Mouse (Mus musculus) heart, postnatal 0 days (tissue): ENCODE measurements at regions not wholly inside any gene's neighbourhood (a gene's known extent, or its start where the extent isn't known, plus 50 kb on each side); places are given as distances from the start of the nearest gene placed in this dataset.

Experiments
- ATAC-seq: fragments of 200-750 bp; cut with Nextera tagmentation; 2 replicates; pipeline ENCODE4 v1.8.0; 2017; ENCODE audit warnings: low read depth, moderate number of reproducible peaks, moderate library complexity; ENCODE audit not compliant: insufficient read depth
- DNase-seq: peaks from one replicate; pipeline ENCODE4 v3.0.0-alpha.2; 2016; ENCODE audit warnings: low spot score
- H3K27ac ChIP-seq: fragments of 300-500 bp; sonication (generic); 2 replicates; pipeline ENCODE4 v1.5.1; 2014; ENCODE audit warnings: low read depth, mild to moderate bottlenecking
- H3K27me3 ChIP-seq: fragments of 300-500 bp; sonication (generic); 2 replicates; pipeline ENCODE4 v1.6.1; 2014; ENCODE audit warnings: low read length, mixed read lengths; ENCODE audit not compliant: control insufficient read depth, insufficient read depth
- H3K36me3 ChIP-seq: fragments of 300-500 bp; sonication (generic); replicated peaks from 2 replicates; pipeline ENCODE4 v1.6.1; 2014; ENCODE audit warnings: low read length, mixed read lengths; ENCODE audit not compliant: control insufficient read depth, insufficient read depth
- H3K4me1 ChIP-seq: fragments of 300-500 bp; sonication (generic); 2 replicates; pipeline ENCODE4 v1.6.1; 2014; ENCODE audit warnings: antibody characterized with exemption; ENCODE audit not compliant: control insufficient read depth, insufficient read depth
- H3K4me2 ChIP-seq: fragments of 300-500 bp; sonication (generic); 2 replicates; pipeline ENCODE4 v1.6.1; 2014; ENCODE audit warnings: low read depth, mild to moderate bottlenecking, low read length, moderate library complexity
- H3K4me3 ChIP-seq: fragments of 300-500 bp; sonication (generic); 2 replicates; pipeline ENCODE4 v1.5.1; 2014; ENCODE audit warnings: low read depth, low read length
- H3K9ac ChIP-seq: fragments of 300-500 bp; sonication (generic); replicated peaks from 2 replicates; pipeline ENCODE4 v1.6.1; 2014; ENCODE audit warnings: low read depth, low read length, mixed read lengths
- H3K9me3 ChIP-seq: fragments of 300-500 bp; sonication (generic); replicated peaks from 2 replicates; pipeline ENCODE4 v1.6.1; 2016; ENCODE audit warnings: low read length; ENCODE audit not compliant: control insufficient read depth
- CTCF ChIP-seq: IDR thresholded peaks from 2 replicates; pipeline ENCODE4 v1.5.1; 2016; ENCODE audit warnings: antibody characterized with exemption, control low read depth, low read depth
- EP300 ChIP-seq: IDR thresholded peaks from 2 replicates; pipeline ENCODE4 v1.6.1; 2016; ENCODE audit warnings: antibody characterized with exemption, low read depth
- WGBS: fragments of 180-500 bp; shearing (Covaris S2); extraction: QIAGEN DNeasy Blood & Tissue Kit; methylation state at CpG from one replicate; pipeline ENCODE4 v1.1.7; 2014; 5-methylcytosine and 5-hydroxymethylcytosine counted together

- Histone ChIP-seq H3K9ac (no peak overlapping the region), H3K4me3 (no peak overlapping the region), H3K27ac (no peak overlapping the region), H3K27me3 (no peaks in the 10 kb centered on the region), H3K4me1 (no peaks in the 10 kb centered on the region), H3K36me3 (no peaks in the 10 kb centered on the region), H3K9me3 (no peaks in the 10 kb centered on the region), H3K4me2 (no peak overlapping the region)
- ATAC-seq, result no peak
- TF ChIP-seq EP300, result no peak
- TF ChIP-seq CTCF, result no peak
- DNase-seq, result no peak
- 77% methylated on average over 2 of the region's 2 CpGs for WGBS
These were observed 345.5 kb downstream of the Gpat3 start for GRCm38 (mm10) chr5:101190976-101191375.

GRCm38 (mm10) chr5:101173183-101173582, 327.7 kb downstream of the Gpat3 start:
- ATAC-seq, result no peak

DNA sequence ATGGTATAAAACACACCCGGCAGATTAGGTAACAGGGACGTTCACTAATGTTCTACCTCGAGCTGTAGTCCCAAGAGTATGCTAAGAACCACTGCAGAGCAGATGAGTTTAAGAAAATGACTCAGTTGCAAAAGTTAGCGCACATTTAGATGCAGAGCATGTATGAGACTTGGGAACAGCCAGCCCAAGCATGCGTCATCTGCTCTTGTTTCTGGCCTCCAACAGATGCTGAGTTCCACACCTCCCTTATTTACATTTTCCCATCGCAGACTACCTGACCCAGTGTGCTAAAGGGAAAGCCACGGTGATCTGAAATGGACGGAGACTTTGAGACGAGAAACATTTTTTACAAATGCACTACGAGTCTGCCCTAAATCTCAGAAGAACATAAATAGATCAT, 327.3 kb downstream of the Gpat3 start:
- Histone ChIP-seq H3K9ac (no peak overlapping the region), H3K27me3 (no peaks in the 10 kb centered on the region), H3K9me3 (no peaks in the 10 kb centered on the region), H3K4me2 (no peak overlapping the region), H3K4me3 (no peak overlapping the region), H3K36me3 (no peaks in the 10 kb centered on the region), H3K27ac (no peak overlapping the region), H3K4me1 (no peaks in the 10 kb centered on the region)
- DNase-seq (no peak), ATAC-seq (no peak)
- WGBS, result 71% methylated on average over 10 of the region's 10 CpGs
- TF ChIP-seq EP300 (no peak), CTCF (no peak)

More at GRCm38 (mm10) chr5:101173183-101173582, 327.7 kb downstream of the Gpat3 start:
- Histone ChIP-seq H3K4me1 (no peaks in the 10 kb centered on the region), H3K27me3 (no peaks in the 10 kb centered on the region), H3K4me2 (no peak overlapping the region), H3K9me3 (no peaks in the 10 kb centered on the region), H3K27ac (no peak overlapping the region), H3K9ac (no peak overlapping the region), H3K36me3 (no peaks in the 10 kb centered on the region), H3K4me3 (no peak overlapping the region)
- no peak for DNase-seq
- TF ChIP-seq CTCF, result no peak
- TF ChIP-seq EP300, result no peak
- 51% methylated on average over 9 of the region's 9 CpGs for WGBS

- TF ChIP-seq CTCF, result no peak
- no peak for TF ChIP-seq EP300
- ATAC-seq, result no peak
- Histone ChIP-seq H3K27ac (no peak overlapping the region), H3K9ac (no peak overlapping the region), H3K4me1 (no peaks in the 10 kb centered on the region), H3K4me2 (no peak overlapping the region), H3K9me3 (no peaks in the 10 kb centered on the region), H3K36me3 (no peaks in the 10 kb centered on the region), H3K27me3 (no peaks in the 10 kb centered on the region), H3K4me3 (no peak overlapping the region)
- no peak for DNase-seq
- 57% methylated on average over 2 of the region's 2 CpGs for WGBS
These were observed 323.6 kb downstream of the Gpat3 start for GRCm38 (mm10) chr5:101169074-101169473.

- Histone ChIP-seq H3K27ac (no peak overlapping the region), H3K9ac (no peak overlapping the region), H3K4me1 (no peaks in the 10 kb centered on the region), H3K4me3 (no peak overlapping the region), H3K4me2 (no peak overlapping the region), H3K36me3 (no peaks in the 10 kb centered on the region), H3K27me3 (no peaks in the 10 kb centered on the region), H3K9me3 (no peaks in the 10 kb centered on the region)
- ATAC-seq (no peak), DNase-seq (no peak)
- TF ChIP-seq CTCF (no peak), EP300 (no peak)
- WGBS, result 41% methylated on average over 8 of the region's 8 CpGs
These were observed 318.2 kb downstream of the Gpat3 start for GRCm38 (mm10) chr5:101163624-101164213.

DNA sequence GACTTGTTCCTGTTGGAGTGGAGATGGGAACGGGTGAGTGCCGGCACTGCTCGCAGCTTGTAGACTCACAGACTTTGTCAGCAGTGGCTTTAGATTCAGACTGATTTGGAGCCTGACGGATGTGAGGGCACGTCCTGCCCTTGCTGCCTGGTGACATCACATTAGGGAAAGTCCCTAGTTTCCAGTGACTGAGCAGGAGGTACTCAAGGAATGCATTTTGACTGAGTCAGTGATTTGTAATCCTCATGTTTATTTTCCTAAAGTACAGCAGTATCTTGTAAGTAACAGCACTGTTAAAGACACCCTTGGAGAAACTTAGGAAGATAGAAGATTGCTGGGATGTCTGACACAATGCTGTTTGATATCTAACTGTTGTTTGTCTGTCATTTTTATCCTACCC, 317.6 kb downstream of the Gpat3 start:
- H3K4me1 ChIP-seq, result no peaks in the 10 kb centered on the region
- TF ChIP-seq EP300 (no peak), CTCF (no peak)
- no peaks in the 10 kb centered on the region for H3K9me3 ChIP-seq
- H3K4me2 ChIP-seq, result no peak overlapping the region
- H3K27ac ChIP-seq, result no peak overlapping the region
- ATAC-seq, result no peak
- H3K4me3 ChIP-seq, result no peak overlapping the region
- no peaks in the 10 kb centered on the region for H3K36me3 ChIP-seq
- no peaks in the 10 kb centered on the region for H3K27me3 ChIP-seq
- WGBS, result 20% methylated on average over 5 of the region's 5 CpGs
- no peak overlapping the region for H3K9ac ChIP-seq
- no peak for DNase-seq
